Mouse (Mus musculus) C2C12 (cell line): Measurements from ENCODE around the gene Nsun2. TPM values are rescaled to one million over a fixed set of nuclear protein-coding genes. Genes with fewer than 3 reads are reported as not detected.

Source experiments
- H3K27me3 ChIP-seq: one replicate; pipeline ENCODE4 v1.6.1; 2011; ENCODE audit not compliant: control insufficient read depth, insufficient read depth, insufficient read length
- H3K36me3 ChIP-seq: one replicate; pipeline ENCODE4 v1.6.1; 2011; ENCODE audit not compliant: control insufficient read depth, insufficient read depth
- H3K4me3 ChIP-seq: one replicate; pipeline ENCODE4 v1.5.1; 2011; ENCODE audit warnings: mild to moderate bottlenecking, control low read depth; ENCODE audit not compliant: poor library complexity, insufficient read depth, severe bottlenecking
- H3K79me2 ChIP-seq: one replicate; pipeline ENCODE4 v1.6.1; 2011; ENCODE audit not compliant: control insufficient read depth, insufficient read depth
- H3K79me3 ChIP-seq: one replicate; pipeline ENCODE4 v1.6.1; 2011; ENCODE audit warnings: low read depth, control low read depth
- H3ac ChIP-seq: one replicate; pipeline ENCODE3; 2011; ENCODE audit warnings: low read depth; ENCODE audit not compliant: control insufficient read depth, insufficient read length
- CEBPB ChIP-seq: IDR thresholded peaks from one replicate; pipeline ENCODE4 v1.6.1; 2011; ENCODE audit warnings: low read depth, mild to moderate bottlenecking, control low read depth, moderate library complexity
- CTCF ChIP-seq: IDR thresholded peaks from one replicate; pipeline ENCODE4 v1.5.1; 2011; ENCODE audit not compliant: control insufficient read depth, insufficient read depth, insufficient read length
- FOSL1 ChIP-seq: IDR thresholded peaks from one replicate; pipeline ENCODE4 v1.8.0; 2011; ENCODE audit warnings: mild to moderate bottlenecking, low read length; ENCODE audit not compliant: poor library complexity, insufficient read depth, severe bottlenecking
- MAX ChIP-seq: IDR thresholded peaks from one replicate; pipeline ENCODE4 v1.6.1; 2011; ENCODE audit warnings: mild to moderate bottlenecking, control low read depth
- MYOD1 ChIP-seq: IDR thresholded peaks from one replicate; pipeline ENCODE4 v1.6.1; 2011; ENCODE audit warnings: low read depth; ENCODE audit not compliant: control insufficient read depth, insufficient read length
- MYOG ChIP-seq: IDR thresholded peaks from one replicate; pipeline ENCODE4 v1.6.1; 2011; ENCODE audit not compliant: control insufficient read depth, insufficient read length; ENCODE audit errors: extremely low read depth
- USF1 ChIP-seq: IDR thresholded peaks from one replicate; pipeline ENCODE4 v1.6.1; 2011; ENCODE audit warnings: low read depth, mild to moderate bottlenecking, control low read depth, moderate library complexity
- polyA plus RNA-seq: library from polyadenylated mRNA; unstranded; fragments of >200 nt; fragmentation: generic; extraction: Trizol; gene quantifications from one replicate; pipeline ENCODE4 v1.2.1, GENCODE M21; 2012; ENCODE audit warnings: missing spikeins

The Nsun2 gene
- polyA plus RNA-seq, 1 experiment: 93.7 TPM

- Histone ChIP-seq H3K36me3 (peaks cover 17% of the 10 kb centered on the region), H3ac (no peak overlapping the region)
- no peak for TF ChIP-seq MYOG
- no peak for TF ChIP-seq FOSL1
- TF ChIP-seq USF1: no peak
- TF ChIP-seq MYOD1: no peak
- no peak for TF ChIP-seq CTCF
- TF ChIP-seq MAX: no peak
These were observed 110.4 kb downstream of the Nsun2 start for GRCm38 (mm10) chr13:69643937-69644336.

GRCm38 (mm10) chr13:69644427-69645166 is 111.1 kb downstream of the Nsun2 start:
- Histone ChIP-seq H3K27me3 (no peaks in the 10 kb centered on the region), H3K36me3 (peaks cover 11% of the 10 kb centered on the region), H3ac (no peak overlapping the region), H3K79me2 (no peaks in the 10 kb centered on the region), H3K79me3 (no peaks in the 10 kb centered on the region), H3K4me3 (no peak overlapping the region)
- TF ChIP-seq MYOG (no peak), CTCF (no peak), USF1 (no peak), MAX (no peak), CEBPB (no peak), MYOD1 (no peak), FOSL1 (no peak)

More at GRCm38 (mm10) chr13:69643937-69644336, 110.4 kb downstream of the Nsun2 start:
- no peaks in the 10 kb centered on the region for H3K79me3 ChIP-seq
- no peak overlapping the region for H3K4me3 ChIP-seq
- H3K27me3 ChIP-seq: no peaks in the 10 kb centered on the region
- no peaks in the 10 kb centered on the region for H3K79me2 ChIP-seq

- H3K4me3 ChIP-seq: no peak overlapping the region
These were observed 112.3 kb downstream of the Nsun2 start for GRCm38 (mm10) chr13:69645694-69646423.

GRCm38 (mm10) chr13:69646481-69646880 is 112.9 kb downstream of the Nsun2 start:
- Histone ChIP-seq H3K27me3 (no peaks in the 10 kb centered on the region), H3K4me3 (no peak overlapping the region), H3K36me3 (no peaks in the 10 kb centered on the region), H3K79me2 (no peaks in the 10 kb centered on the region), H3ac (no peak overlapping the region), H3K79me3 (no peaks in the 10 kb centered on the region)
- TF ChIP-seq FOSL1 (no peak), CEBPB (no peak)

More at GRCm38 (mm10) chr13:69645694-69646423, 112.3 kb downstream of the Nsun2 start:
- no peak overlapping the region for H3ac ChIP-seq
- TF ChIP-seq MAX (no peak), USF1 (no peak)
- no peaks in the 10 kb centered on the region for H3K36me3 ChIP-seq
- no peaks in the 10 kb centered on the region for H3K79me2 ChIP-seq
- H3K27me3 ChIP-seq: no peaks in the 10 kb centered on the region
- H3K79me3 ChIP-seq: no peaks in the 10 kb centered on the region

- Histone ChIP-seq H3K79me3 (no peaks in the 10 kb centered on the region), H3K4me3 (no peak overlapping the region), H3K27me3 (no peaks in the 10 kb centered on the region), H3K79me2 (no peaks in the 10 kb centered on the region), H3ac (no peak overlapping the region), H3K36me3 (no peaks in the 10 kb centered on the region)
- no peak for TF ChIP-seq FOSL1
- TF ChIP-seq MAX: no peak
- TF ChIP-seq MYOD1: no peak
- no peak for TF ChIP-seq USF1
- no peak for TF ChIP-seq MYOG
- TF ChIP-seq CEBPB: no peak
- TF ChIP-seq CTCF: no peak
These were observed 121.0 kb downstream of the Nsun2 start for GRCm38 (mm10) chr13:69654508-69654907.

- H3K27me3 ChIP-seq: no peaks in the 10 kb centered on the region
These were observed 138.6 kb downstream of the Nsun2 start for GRCm38 (mm10) chr13:69672121-69672520.

More at GRCm38 (mm10) chr13:69672121-69672520, 138.6 kb downstream of the Nsun2 start:
- Histone ChIP-seq H3K79me2 (no peaks in the 10 kb centered on the region), H3ac (no peak overlapping the region), H3K4me3 (no peak overlapping the region), H3K36me3 (no peaks in the 10 kb centered on the region), H3K79me3 (no peaks in the 10 kb centered on the region)
- TF ChIP-seq MYOD1: no peak
- no peak for TF ChIP-seq FOSL1
- no peak for TF ChIP-seq USF1
- no peak for TF ChIP-seq MYOG
- TF ChIP-seq CEBPB: no peak
- TF ChIP-seq CTCF: no peak
- no peak for TF ChIP-seq MAX
